ENCODE assay signal across 28 mouse cellular contexts in the genomic region with DNA sequence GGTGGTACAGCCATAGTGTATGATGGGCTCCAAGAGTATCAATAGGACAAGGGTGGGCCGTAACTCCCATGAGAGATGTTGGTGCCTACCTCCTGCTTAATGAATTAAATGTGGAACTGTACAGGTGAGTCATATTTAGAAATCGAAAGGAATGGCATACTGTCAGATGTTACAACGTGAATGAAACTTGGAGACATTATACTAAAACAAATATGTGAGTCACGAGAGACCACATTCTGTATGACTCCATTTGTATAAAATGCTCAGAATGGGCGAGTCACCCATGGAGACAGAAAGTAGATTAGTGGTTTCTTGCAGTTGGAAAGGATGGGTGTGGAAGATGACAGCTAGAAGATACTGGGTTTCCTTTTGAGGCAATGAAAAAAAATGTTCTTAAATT.
DNase-seq lines count a peak whose midpoint lies in the region; ATAC-seq and TF ChIP-seq lines count a peak whose summit lies in the region.
"Had no signal": no experiment of that assay in that cellular context is flagged by ENCODE, and none has a peak within 500 bp of the region (broad histone marks: within the 10 kb centered on the region; RNA-seq: fewer than 3 reads in every experiment).

No protein-coding gene starts in this region.

- no peak overlapping the region for H3K27ac ChIP-seq in MEL (ENCODE audit: control insufficient read depth, low read depth, low read length)
- H3K27ac ChIP-seq: embryonic facial prominence, embryonic 10.5 days; embryonic facial prominence, embryonic 13.5 days; forebrain, embryonic 10.5 days; forebrain, embryonic 13.5 days; heart, embryonic 15.5 days; hindbrain, embryonic 10.5 days; hindbrain, embryonic 13.5 days; intestine, embryonic 15.5 days had no signal

- POLR2A ChIA-PET in Patski (lab: Charles Lee), result no interaction called here

- no peak overlapping the region for H3K9ac ChIP-seq in MEL (ENCODE audit: control insufficient read depth, low read depth, low read length, poor library complexity, severe bottlenecking)
- H3K9ac ChIP-seq: embryonic facial prominence, embryonic 13.5 days; forebrain, embryonic 13.5 days; heart, embryonic 12.5 days; heart, embryonic 15.5 days; hindbrain, embryonic 13.5 days; intestine, embryonic 15.5 days had no signal

- no peak for TF ChIP-seq EP300 in MEL (IDR thresholded peaks at IDR 0.05; ENCODE audit: low read depth in 1 of 2, low read length in 2 of 2)

- no peak for TF ChIP-seq RAD21 in MEL (IDR thresholded peaks at IDR 0.05; ENCODE audit: low read depth, low read length)

- peak; percentile 71 for DNase-seq in 3134 (ENCODE audit: extremely low read depth, insufficient read length, low spot score)
- DNase-seq in MEL (ENCODE audit: low read depth, low spot score), result peak; percentile 16
- peak; percentile 58 for DNase-seq in Patski (ENCODE audit: low read depth, low spot score)
- no peak for DNase-seq in cerebellum, adult 18-20 months
- DNase-seq in gastrocnemius, postnatal 10 days, result no peak
- no peak for DNase-seq in cerebellum, adult 9-10 months
- DNase-seq: adrenal gland, postnatal 10 days; cerebellum, adult 11 months; cerebellum, postnatal 10 days; cerebellum, postnatal 36 days; embryo, embryonic 11 days; gastrocnemius, postnatal 14 days; heart, adult 11 months; heart, postnatal 10 days; heart, postnatal 36 days; kidney, adult 11 months; kidney, adult 8-10 months had no signal

- TF ChIP-seq CTCF in MEL (IDR thresholded peaks at IDR 0.05 in 2 of 3, conservative IDR thresholded peaks at IDR 0.05 in 1 of 3; ENCODE audit: control insufficient read depth in 1 of 3, insufficient read depth in 1 of 3, low read depth in 2 of 3, low read length in 3 of 3, poor library complexity in 1 of 3, severe bottlenecking in 1 of 3) (no peak), Patski (IDR thresholded peaks at IDR 0.05) (no peak)

- in situ Hi-C loops in Patski (cut with MboI; ENCODE audit: low pct_unique_long_range_greater_than_20kb), result no loop called here

- H3K36me3 ChIP-seq in MEL (ENCODE audit: control insufficient read depth in 1 of 2, insufficient read depth in 2 of 2, low read length in 2 of 2), result peaks cover 0 to 2% of the 10 kb centered on the region in 2 experiments; a peak in 1 of 4 replicates
- H3K36me3 ChIP-seq: embryonic facial prominence, embryonic 10.5 days; embryonic facial prominence, embryonic 13.5 days; forebrain, embryonic 10.5 days; heart, embryonic 12.5 days; heart, embryonic 15.5 days; hindbrain, embryonic 10.5 days; hindbrain, embryonic 13.5 days; intestine, embryonic 15.5 days had no signal

- no peak for TF ChIP-seq POLR2A in MEL (IDR thresholded peaks at IDR 0.05; ENCODE audit: control insufficient read depth in 1 of 2, insufficient read depth in 1 of 2, low read depth in 1 of 2, low read length in 2 of 2, poor library complexity in 1 of 2)

- H3K4me1 ChIP-seq in MEL (ENCODE audit: control insufficient read depth in 1 of 2, insufficient read depth in 2 of 2, low read length in 2 of 2), result no peaks in the 10 kb centered on the region
- H3K4me1 ChIP-seq: embryonic facial prominence, embryonic 13.5 days; heart, embryonic 12.5 days; heart, embryonic 15.5 days; intestine, embryonic 15.5 days had no signal

- H3K79me2 ChIP-seq in MEL (ENCODE audit: control insufficient read depth, insufficient read depth, low read length, poor library complexity), result no peaks in the 10 kb centered on the region

- CTCF ChIA-PET in Patski (lab: Charles Lee), result interaction anchor here (1.0 kb wide), 1 partner anchor 85 kb away, joined by 3 read pairs; no protein-coding TSS in a partner anchor

- peak; percentile 88 for ATAC-seq in Patski
- ATAC-seq: forebrain, embryonic 13.5 days; forebrain, embryonic 16.5 days; hindbrain, embryonic 16.5 days; intestine, embryonic 15.5 days had no signal

- H3K9me3 ChIP-seq in MEL (replicated peaks; ENCODE audit: insufficient read depth, low read length), result no peaks in the 10 kb centered on the region
- H3K9me3 ChIP-seq: embryonic facial prominence, embryonic 10.5 days; embryonic facial prominence, embryonic 13.5 days; forebrain, embryonic 10.5 days; forebrain, embryonic 13.5 days; heart, embryonic 12.5 days; heart, embryonic 15.5 days; hindbrain, embryonic 10.5 days; intestine, embryonic 15.5 days had no signal

- H3K4me3 ChIP-seq in MEL (ENCODE audit: control insufficient read depth in 1 of 2, insufficient read depth in 1 of 2, low read depth in 2 of 2, low read length in 2 of 2), result no peak overlapping the region
- H3K4me3 ChIP-seq: embryonic facial prominence, embryonic 10.5 days; embryonic facial prominence, embryonic 13.5 days; forebrain, embryonic 10.5 days; forebrain, embryonic 13.5 days; heart, embryonic 12.5 days; heart, embryonic 15.5 days; hindbrain, embryonic 10.5 days; hindbrain, embryonic 13.5 days; intestine, embryonic 15.5 days had no signal

- no peaks in the 10 kb centered on the region for H3K27me3 ChIP-seq in MEL (ENCODE audit: control insufficient read depth in 1 of 2, insufficient read depth in 2 of 2, low read length in 2 of 2)
- H3K27me3 ChIP-seq in Patski, result no peaks in the 10 kb centered on the region
- H3K27me3 ChIP-seq: embryonic facial prominence, embryonic 13.5 days; forebrain, embryonic 13.5 days; heart, embryonic 12.5 days; heart, embryonic 15.5 days; hindbrain, embryonic 13.5 days; intestine, embryonic 15.5 days had no signal

TF ChIP-seq in MEL, 35 proteins besides CTCF, POLR2A, EP300 and RAD21:
- TF ChIP-seq MAZ (IDR thresholded peaks at IDR 0.05; ENCODE audit: low read depth, low read length) (no peak), UBTF (IDR thresholded peaks at IDR 0.05; ENCODE audit: borderline replicate concordance, insufficient read depth, low read depth, low read length) (no peak), KAT2A (conservative IDR thresholded peaks at IDR 0.05; ENCODE audit: low read depth, low read length) (no peak), MXI1 (IDR thresholded peaks at IDR 0.05; ENCODE audit: low read depth, low read length) (no peak)

Comparison
In these comparisons a context has a peak if more than half of its experiments do, and no peak if none do; other contexts are left out.
1. DNase-seq: peak in 3134 (single experiment), MEL (single experiment) and Patski (single experiment); none in cerebellum, adult 18-20 months (0 of 2), gastrocnemius, postnatal 10 days (single experiment) and cerebellum, adult 9-10 months (single experiment).